Mouse (Mus musculus) liver, adult 2 months (tissue): ENCODE measurements around the gene Patl2. TPM values are rescaled to one million over a fixed set of nuclear protein-coding genes. Genes with fewer than 3 reads are reported as not detected.

Experiments
- DNase-seq: peaks from one replicate; pipeline ENCODE4 v3.0.0-alpha.2; 2011; ENCODE audit warnings: low read depth, low spot score; ENCODE audit errors: extremely low read depth
- H3K27ac ChIP-seq: fragments of 200-500 bp; replicated peaks from 2 replicates; pipeline ENCODE4 v1.5.1; 2012; ENCODE audit warnings: low read depth, mild to moderate bottlenecking, control low read depth, inconsistent platforms, low read length; ENCODE audit not compliant: insufficient read depth
- H3K27me3 ChIP-seq: fragments of 200-500 bp; 2 replicates; pipeline ENCODE4 v1.6.1; 2012; ENCODE audit warnings: mild to moderate bottlenecking, moderate library complexity, low read length, inconsistent platforms; ENCODE audit not compliant: control insufficient read depth, insufficient read depth
- H3K36me3 ChIP-seq: fragments of 200-500 bp; 2 replicates; pipeline ENCODE4 v1.6.1; 2012; ENCODE audit warnings: low read length, inconsistent platforms; ENCODE audit not compliant: control insufficient read depth, insufficient read depth
- H3K4me1 ChIP-seq: fragments of 200-500 bp; 2 replicates; pipeline ENCODE4 v1.6.1; 2011; ENCODE audit warnings: low read length; ENCODE audit not compliant: control insufficient read depth, insufficient read depth
- H3K4me3 ChIP-seq: fragments of 200-500 bp; 2 replicates; pipeline ENCODE4 v1.5.1; 2011; ENCODE audit warnings: low read depth, mild to moderate bottlenecking, control low read depth, low read length, moderate library complexity; ENCODE audit not compliant: insufficient read depth
- H3K79me2 ChIP-seq: fragments of 200-500 bp; 2 replicates; pipeline ENCODE4 v1.6.1; 2012; ENCODE audit warnings: inconsistent platforms, mild to moderate bottlenecking, low read length, moderate library complexity; ENCODE audit not compliant: control insufficient read depth, insufficient read depth
- H3K9ac ChIP-seq: fragments of 200-500 bp; 2 replicates; pipeline ENCODE4 v1.6.1; 2012; ENCODE audit warnings: low read depth, mild to moderate bottlenecking, control low read depth, inconsistent platforms, low read length
- CTCF ChIP-seq: fragments of 200-500 bp; IDR thresholded peaks from 2 replicates; pipeline ENCODE4 v1.5.1; 2011; ENCODE audit warnings: low read depth, low read length, control low read depth
- POLR2A ChIP-seq: fragments of 200-500 bp; IDR thresholded peaks from 2 replicates; pipeline ENCODE4 v1.6.1; 2011; ENCODE audit warnings: low read length, control low read depth; ENCODE audit not compliant: insufficient read depth; ENCODE audit errors: extremely low read depth
- WGBS: fragments of 180-500 bp; shearing (Covaris S2); methylation state at CpG from one replicate; pipeline ENCODE4 v1.1.7; 2018; 5-methylcytosine and 5-hydroxymethylcytosine counted together
- polyA plus RNA-seq: library from polyadenylated mRNA; depleted of rRNA; stranded (reverse); fragments of >200 nt; gene quantifications from 2 replicates; pipeline ENCODE4 v1.2.3, GENCODE M21; 2012
- total RNA-seq: library from RNA; depleted of rRNA; stranded (reverse); fragments of >200 nt; gene quantifications from 2 replicates; pipeline ENCODE4 v1.2.3, GENCODE M21; 2014

Patl2 gene
- total and polyA plus RNA-seq, 2 experiments, result 0.09 TPM; not detected in 1

- Histone ChIP-seq H3K4me3 (no peak overlapping the region), H3K27me3 (no peaks in the 10 kb centered on the region), H3K27ac (no peak overlapping the region), H3K36me3 (peaks cover 6% of the 10 kb centered on the region), H3K9ac (no peak overlapping the region), H3K4me1 (no peaks in the 10 kb centered on the region), H3K79me2 (peaks cover 9% of the 10 kb centered on the region; the same call in 1 of the 2 replicates)
- WGBS, result 95% methylated on average over 9 of the region's 9 CpGs
- no peak for DNase-seq
- TF ChIP-seq CTCF, result no peak
- no peak for TF ChIP-seq POLR2A
Measured at GRCm38 (mm10) chr2:122231616-122232015, 45.6 kb upstream of the Patl2 start.

DNA sequence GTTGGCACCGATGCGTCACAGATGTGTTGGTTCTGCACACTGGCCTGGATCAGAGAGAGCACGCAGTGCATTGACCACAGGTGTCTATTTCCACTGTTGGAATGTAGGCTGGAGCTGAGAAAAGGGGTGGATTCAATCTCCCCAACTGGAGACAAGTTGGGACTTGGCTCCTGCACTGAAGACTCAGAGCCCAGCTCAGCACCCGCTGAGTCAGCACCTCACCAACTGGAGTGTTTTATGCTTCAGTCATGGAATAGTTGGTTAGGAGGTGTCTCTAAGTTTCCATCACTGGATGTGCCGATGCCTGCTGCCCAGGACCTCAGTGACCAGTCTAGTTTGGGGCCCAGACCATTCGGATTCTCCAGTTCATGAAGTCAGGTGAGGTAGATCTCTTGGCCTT, 44.4 kb upstream of the Patl2 start:
- Histone ChIP-seq H3K27me3 (no peaks in the 10 kb centered on the region), H3K4me3 (no peak overlapping the region), H3K9ac (no peak overlapping the region), H3K4me1 (no peaks in the 10 kb centered on the region), H3K36me3 (no peaks in the 10 kb centered on the region), H3K27ac (no peak overlapping the region), H3K79me2 (peaks cover 5% of the 10 kb centered on the region; the same call in 1 of the 2 replicates)
- DNase-seq, result no peak
- TF ChIP-seq CTCF (no peak), POLR2A (no peak)
- WGBS, result 96% methylated on average over 6 of the region's 6 CpGs

DNA sequence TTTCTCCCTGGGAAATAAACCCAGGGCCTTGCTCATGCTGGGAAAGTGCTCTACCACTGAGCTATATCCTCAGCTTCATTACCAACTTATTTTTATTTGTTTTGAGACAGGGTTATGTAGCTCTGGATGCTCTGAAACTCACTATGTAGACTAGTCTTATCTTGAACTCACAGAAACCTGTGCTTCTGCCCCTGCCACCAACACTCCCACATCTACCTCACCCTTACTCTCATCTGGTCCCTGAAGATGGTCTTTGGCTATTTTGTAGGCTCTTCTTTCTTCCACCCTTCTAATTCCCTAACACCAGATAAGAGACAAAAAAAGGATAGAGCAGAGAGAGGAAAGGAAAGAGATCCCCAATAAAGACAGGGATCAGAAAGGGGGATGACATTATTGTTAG, 37.7 kb upstream of the Patl2 start:
- Histone ChIP-seq H3K4me3 (no peak overlapping the region), H3K36me3 (no peaks in the 10 kb centered on the region), H3K27me3 (no peaks in the 10 kb centered on the region), H3K4me1 (no peaks in the 10 kb centered on the region), H3K27ac (no peak overlapping the region), H3K79me2 (no peaks in the 10 kb centered on the region), H3K9ac (no peak overlapping the region)
- no peak for TF ChIP-seq CTCF
- TF ChIP-seq POLR2A, result no peak
- no peak for DNase-seq

- H3K4me3 ChIP-seq, result no peak overlapping the region
- H3K27me3 ChIP-seq, result no peaks in the 10 kb centered on the region
- no peak overlapping the region for H3K27ac ChIP-seq
- no peaks in the 10 kb centered on the region for H3K4me1 ChIP-seq
- H3K79me2 ChIP-seq, result no peaks in the 10 kb centered on the region
- no peak for DNase-seq
- no peaks in the 10 kb centered on the region for H3K36me3 ChIP-seq
- WGBS, result 86% methylated on average over 5 of the region's 5 CpGs
- TF ChIP-seq POLR2A, result no peak
- no peak for TF ChIP-seq CTCF
- no peak overlapping the region for H3K9ac ChIP-seq
Measured at GRCm38 (mm10) chr2:122222272-122222671, 36.3 kb upstream of the Patl2 start.

DNA sequence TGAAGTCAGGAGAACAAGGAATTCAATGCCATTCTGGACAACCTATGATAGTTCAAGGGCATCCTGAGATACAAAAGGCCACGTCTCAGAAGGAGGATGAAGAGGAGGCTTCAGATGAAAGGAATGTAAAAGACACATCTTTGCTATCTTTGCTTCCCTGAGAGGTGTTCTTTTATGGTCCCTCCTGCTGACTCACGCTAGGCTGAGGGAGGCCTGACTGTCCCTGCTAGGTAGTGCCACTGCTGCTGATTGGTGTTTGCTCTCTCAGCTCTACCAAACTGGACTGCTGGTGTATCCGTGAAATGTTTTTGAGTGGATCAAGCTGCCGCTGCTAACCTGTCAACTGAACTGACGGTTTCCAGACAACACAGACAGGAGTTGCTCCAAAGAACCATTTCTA, 35.8 kb upstream of the Patl2 start:
- Histone ChIP-seq H3K4me1 (no peaks in the 10 kb centered on the region), H3K27me3 (no peaks in the 10 kb centered on the region), H3K4me3 (no peak overlapping the region), H3K9ac (no peak overlapping the region), H3K27ac (no peak overlapping the region), H3K79me2 (no peaks in the 10 kb centered on the region), H3K36me3 (no peaks in the 10 kb centered on the region)
- DNase-seq, result no peak
- TF ChIP-seq CTCF, result no peak
- no peak for TF ChIP-seq POLR2A
- 71% methylated on average over 5 of the region's 5 CpGs for WGBS

DNA sequence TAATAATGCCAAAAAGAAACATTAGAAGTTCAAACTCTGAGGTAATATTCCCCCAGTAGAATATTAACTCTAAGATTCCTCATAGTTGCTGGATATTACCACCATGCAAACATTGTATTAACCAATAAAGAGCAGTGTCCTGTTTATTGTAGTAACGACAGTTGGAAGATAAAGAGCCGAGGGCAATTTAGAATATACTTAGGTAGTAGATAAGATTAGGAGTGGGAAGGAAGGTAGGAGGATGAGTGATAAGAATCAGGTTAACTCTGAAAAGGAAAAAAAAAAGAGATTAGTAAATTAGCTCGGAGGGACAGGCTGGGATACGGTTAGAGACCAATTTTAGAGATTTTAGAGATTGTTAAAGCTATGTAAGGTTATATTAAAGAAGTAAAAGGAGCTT, 35.4 kb upstream of the Patl2 start:
- no peaks in the 10 kb centered on the region for H3K4me1 ChIP-seq
- no peaks in the 10 kb centered on the region for H3K79me2 ChIP-seq
- no peak overlapping the region for H3K27ac ChIP-seq
- TF ChIP-seq CTCF (no peak), POLR2A (no peak)
- no peak for DNase-seq
- H3K27me3 ChIP-seq, result no peaks in the 10 kb centered on the region
- no peak overlapping the region for H3K4me3 ChIP-seq
- no peaks in the 10 kb centered on the region for H3K36me3 ChIP-seq
- no peak overlapping the region for H3K9ac ChIP-seq
- 50% methylated on average over 4 of the region's 4 CpGs for WGBS
